Mouse (Mus musculus): ENCODE data around the gene Gm4881.

- TF ChIP-seq CTCF (conservative IDR thresholded peaks at IDR 0.05; ENCODE audit: low read length) (no peak), POU5F1 (IDR thresholded peaks at IDR 0.05; ENCODE audit: borderline replicate concordance, low read length) (no peak)
Observed at GRCm38 (mm10) chr7:24969805-24970204, 25.5 kb upstream of the Gm4881 start.

All from E14TG2a.4 (cell line).